Mouse (Mus musculus) frontal cortex, postnatal 14 days (tissue): ENCODE measurements around the gene Pdf.
"Not testable (repeated sequence)": the region's sequence is repeated elsewhere in the genome, so short reads cannot be mapped to it uniquely, and the experiment has no call there.

ENCODE experiments used
- DNase-seq, 2 experiments: peaks; one replicate each; pipeline ENCODE4 v3.0.0; 2022; ENCODE audit warnings: low spot score in 2 of 2

The Pdf gene

DNA sequence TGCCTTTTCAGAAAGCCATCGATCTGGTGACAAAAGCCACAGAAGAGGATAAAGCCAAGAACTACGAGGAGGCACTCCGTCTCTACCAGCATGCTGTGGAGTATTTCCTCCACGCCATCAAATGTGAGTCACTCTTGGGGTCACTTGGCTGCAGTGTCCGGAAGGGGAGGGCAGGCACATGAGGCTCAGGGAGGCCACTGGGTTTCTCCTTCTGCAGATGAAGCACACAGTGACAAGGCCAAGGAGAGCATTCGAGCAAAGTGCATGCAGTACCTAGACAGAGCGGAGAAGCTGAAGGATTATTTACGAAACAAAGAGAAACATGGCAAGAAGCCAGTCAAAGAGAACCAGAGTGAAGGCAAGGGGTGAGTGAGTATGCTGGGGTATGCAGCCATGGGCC, 11.8 kb downstream of the Pdf start:
- no peak for DNase-seq

DNA sequence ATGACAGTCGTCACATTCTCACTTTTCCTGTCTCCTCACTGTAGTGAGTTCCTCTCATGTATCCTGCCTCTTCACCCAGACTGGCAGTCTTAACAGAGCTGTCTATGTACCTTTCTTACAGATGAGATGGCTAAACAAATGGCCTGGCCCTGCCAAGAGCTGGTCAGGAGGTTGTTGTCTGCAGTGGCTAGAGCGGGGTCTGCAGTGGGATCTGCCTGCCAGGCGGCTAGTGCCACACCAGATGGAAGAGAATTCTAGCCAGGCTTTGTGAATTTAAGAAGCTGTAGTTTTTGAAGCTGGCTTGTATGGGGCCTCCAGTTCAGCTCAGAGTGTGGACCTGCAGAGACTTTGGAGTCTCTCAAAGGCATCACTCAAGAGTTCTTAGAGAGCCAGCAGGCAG, 12.8 kb downstream of the Pdf start:
- DNase-seq = no peak

DNA sequence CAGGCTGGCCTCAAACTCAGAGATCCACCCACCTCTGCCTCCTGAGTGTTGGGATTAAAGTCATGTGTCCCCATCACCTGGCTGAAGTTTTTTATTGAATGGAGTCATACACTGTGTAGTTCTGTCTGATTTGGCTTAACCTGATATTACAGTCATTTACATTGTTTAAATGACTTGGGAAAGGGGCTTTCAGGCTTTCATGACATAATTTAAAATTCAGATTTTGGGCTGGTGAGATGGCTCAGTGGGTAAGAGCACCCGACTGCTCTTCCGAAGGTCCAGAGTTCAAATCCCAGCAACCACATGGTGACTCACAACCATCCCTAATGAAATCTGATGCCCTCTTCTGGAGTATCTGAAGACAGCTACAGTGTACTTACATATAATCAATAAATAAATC, 14.8 kb downstream of the Pdf start:
- DNase-seq = not testable (repeated sequence)

DNA sequence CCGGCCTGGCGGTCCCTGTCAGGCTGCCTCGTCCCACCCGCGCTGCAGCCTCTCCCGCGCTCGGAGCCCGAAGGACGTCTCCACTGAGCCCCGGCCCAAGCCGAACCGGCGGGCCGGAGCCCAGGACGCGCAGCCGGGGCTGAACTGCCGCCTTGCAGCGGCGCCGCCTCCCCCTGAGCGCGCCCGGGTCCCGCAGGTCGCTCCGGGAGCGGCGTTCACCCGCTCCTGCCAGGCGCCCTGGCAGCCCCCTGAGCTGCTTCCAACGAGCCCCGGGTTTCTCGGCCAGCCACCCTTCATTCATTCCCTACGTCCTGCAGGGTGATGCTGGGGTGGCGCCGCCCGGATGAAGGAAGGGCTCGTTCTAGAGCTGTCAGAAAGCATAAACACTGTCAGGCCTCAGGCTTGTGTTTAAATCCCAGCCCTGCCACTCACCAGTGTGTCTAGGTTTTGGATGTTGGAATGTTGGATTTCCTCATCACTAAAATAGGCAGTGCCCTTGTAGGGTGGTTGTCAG, 16.8 kb downstream of the Pdf start:
- DNase-seq = no peak

DNA sequence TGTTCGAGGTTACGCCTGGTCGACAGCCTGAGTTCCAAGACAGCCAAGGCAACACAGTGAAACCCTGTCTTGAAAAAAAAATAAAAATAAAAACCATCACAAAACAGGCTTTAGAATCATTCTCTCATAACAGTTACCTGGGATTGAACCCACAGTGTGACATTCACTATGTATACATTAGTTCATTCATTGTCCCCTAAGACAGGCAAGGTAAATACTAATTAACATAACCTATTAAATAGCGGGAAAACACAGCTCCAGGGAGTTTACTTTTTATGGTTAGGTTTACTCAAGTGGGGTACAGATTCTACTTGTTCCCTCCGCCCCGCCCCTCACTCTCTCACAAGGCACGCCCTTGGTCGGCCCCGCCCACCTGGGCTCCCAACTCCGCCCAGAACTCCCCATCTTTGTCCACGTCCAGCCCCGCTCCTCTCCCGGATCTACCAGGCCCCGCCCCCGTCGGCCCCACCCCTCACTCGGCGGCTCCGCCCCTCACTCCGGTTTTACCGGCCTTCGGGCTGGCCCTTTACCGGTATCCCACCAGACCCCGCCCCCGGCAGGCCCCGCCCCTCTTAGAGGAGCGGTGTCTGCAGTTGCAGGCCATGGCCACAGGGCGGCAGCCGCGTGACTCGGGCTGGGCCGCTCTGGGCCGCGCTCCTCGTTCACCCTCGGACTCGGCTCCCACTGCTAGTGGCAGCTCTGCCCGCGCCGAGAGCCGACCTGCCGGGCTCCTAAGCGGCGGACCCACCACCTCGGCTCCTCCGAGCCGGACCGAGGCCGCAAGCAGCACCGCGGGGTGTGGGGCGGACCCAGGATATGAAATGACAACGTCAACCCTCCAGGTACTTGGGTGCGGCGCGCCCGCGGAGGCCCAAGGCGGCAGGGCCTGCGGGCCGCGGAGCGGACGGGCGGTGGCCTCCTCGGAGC, 17.5 kb downstream of the Pdf start, which contains the start of gene Vps4a:
Gene Vps4a, plus strand, starts transcription at position 573 of the 927 bp plus-strand sequence.
- DNase-seq = peak; percentile 89 to 94

- DNase-seq = no peak
Measured at GRCm38 (mm10) chr8:107030058-107030457, 18.4 kb downstream of the Pdf start.

- DNase-seq = no peak
Measured at GRCm38 (mm10) chr8:107029310-107029709, 19.1 kb downstream of the Pdf start.

DNA sequence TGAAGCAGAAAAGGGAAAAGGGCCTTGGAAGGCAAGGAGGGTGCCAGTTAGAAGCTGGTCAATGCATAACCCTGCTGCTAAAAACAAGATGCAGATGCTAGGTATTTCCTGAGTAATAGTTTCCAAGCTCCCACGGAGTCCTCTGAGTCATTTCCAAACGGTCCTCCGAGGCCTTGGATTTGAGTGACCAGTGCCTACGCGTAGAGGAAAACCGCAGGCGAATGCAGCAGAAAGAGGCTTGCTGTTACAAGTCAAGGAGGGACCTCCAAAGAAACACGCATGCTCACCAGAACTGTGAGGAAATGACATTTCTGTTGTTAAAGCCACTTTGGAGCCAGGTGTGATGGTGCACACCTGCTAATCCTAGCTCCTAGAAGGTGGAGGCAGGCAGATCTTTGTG, 24.9 kb downstream of the Pdf start:
- no peak for DNase-seq

DNA sequence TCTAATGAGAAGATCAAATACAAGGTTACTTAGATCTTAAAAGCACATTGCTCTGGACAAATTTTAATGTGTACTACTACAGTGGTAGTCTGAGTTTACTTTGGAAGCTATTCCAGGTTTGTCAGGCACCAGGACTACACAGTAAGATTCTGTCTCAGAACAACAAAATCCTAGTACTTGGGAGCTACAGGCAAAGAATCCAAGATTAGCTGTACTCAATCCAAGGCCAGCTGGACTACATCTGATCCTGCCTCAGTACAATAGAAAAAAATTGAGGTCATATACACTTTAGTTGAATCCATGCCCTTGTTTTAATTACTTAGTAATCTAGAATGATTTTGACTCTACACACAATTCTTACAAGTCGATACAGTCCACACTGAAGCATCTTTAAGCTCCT, 33.5 kb downstream of the Pdf start:
- no peak for DNase-seq

GRCm38 (mm10) chr8:107012666-107013065, 35.7 kb downstream of the Pdf start:
- DNase-seq = no peak

GRCm38 (mm10) chr8:107007795-107008194, 40.6 kb downstream of the Pdf start:
- no peak for DNase-seq

DNA sequence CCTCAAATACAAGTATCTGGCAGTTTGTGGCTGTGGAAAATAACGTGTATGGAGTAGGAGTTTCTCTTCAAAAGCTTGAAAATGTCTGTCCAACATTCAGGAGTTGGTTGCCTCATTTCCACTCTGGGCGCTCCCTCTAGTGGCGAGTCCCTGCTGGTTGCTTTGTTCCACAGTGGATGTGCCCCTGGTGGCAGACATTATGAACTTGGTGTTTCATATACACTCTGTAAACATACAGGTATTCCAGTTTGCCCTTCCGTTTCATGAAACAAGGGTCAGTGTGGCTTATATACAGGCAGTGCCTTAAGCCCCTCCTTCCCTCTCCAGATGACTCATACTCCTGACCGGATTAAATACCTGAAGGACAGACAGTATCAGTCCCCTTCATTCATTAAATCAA, 45.9 kb downstream of the Pdf start:
- DNase-seq = peak; percentile 74 to 88

GRCm38 (mm10) chr8:106999068-106999467, 49.3 kb downstream of the Pdf start:
- DNase-seq = no peak

GRCm38 (mm10) chr8:106997416-106997815, 51.0 kb downstream of the Pdf start:
- DNase-seq = no peak

DNA sequence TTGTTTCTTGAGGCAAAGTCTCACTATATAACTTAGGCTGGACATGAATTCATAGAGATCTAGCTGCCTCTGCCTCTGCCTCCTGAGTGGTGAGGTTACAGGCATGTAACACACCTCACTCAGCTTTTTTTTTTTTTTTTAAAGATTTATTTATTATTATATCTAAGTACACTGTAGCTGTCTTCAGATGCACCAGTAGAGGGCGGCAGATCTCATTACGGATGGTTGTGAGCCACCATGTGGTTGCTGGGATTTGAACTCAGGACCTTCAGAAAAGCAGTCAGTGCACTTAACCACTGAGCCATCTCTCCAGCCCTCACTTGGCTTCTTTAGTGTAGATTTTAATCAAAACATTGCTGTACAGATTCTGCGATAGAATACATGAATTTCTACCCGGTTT, 52.1 kb downstream of the Pdf start:
- DNase-seq = not testable (repeated sequence)
